Mouse (Mus musculus): ENCODE measurements around the gene Ptp4a2.

GRCm38 (mm10) chr4:129782857-129783331 is 28.1 kb upstream of the Ptp4a2 start:
- TF ChIP-seq POLR2A (IDR thresholded peaks at IDR 0.05; ENCODE audit: control insufficient read depth, extremely low read depth, insufficient read depth, low read length, poor library complexity) (no peak), CTCF (IDR thresholded peaks at IDR 0.05; ENCODE audit: borderline replicate concordance, control insufficient read depth, extremely low read depth, insufficient read depth, low read length, poor library complexity) (no peak)

All from thymus, adult 2 months (tissue).